Mouse (Mus musculus) spleen, postnatal 4 days (tissue): ENCODE results near the gene Gpr176.

Source experiments
- DNase-seq, 2 experiments: peaks; one replicate each; pipeline ENCODE4 v3.0.0; 2022; ENCODE audit warnings: low spot score in 2 of 2

Gene Gpr176

DNA sequence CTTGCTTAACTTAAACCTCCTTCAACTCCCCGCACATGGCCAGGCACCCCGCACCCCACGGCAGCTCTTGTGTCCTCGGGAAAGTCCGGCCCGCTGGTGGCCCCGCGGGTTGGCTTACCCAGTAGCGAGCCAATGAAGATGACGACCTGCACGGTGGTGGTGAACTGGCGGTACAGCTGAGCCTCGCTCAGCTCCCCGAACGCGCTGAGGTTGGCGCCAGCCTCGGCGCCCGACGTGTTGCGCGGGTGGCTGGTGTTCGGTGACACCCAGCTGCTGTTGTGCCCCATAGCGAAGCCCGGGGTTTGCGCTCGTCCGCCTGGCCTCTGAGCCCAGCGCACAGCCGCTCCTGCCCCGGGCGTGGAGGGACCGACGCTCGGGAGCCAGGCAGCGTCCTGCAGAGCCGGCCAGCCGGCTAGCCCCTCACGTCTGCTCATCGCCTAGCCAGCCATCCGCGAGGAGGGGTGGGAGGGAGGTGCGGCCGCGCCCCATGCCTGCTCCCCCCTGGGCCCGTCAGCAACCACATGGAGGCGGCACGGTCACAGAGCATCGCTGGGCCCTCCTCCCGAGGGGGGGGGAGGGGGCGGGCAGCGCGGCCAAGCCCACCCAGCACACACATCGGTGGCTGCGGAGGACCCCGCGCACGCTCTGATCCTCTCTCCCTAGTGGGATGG is at the start of gene Gpr176:
Gene Gpr176 (minus strand): TSS at position 519 of the 671 bp plus-strand sequence.
- peak; percentile 15 to 64 for DNase-seq

DNA sequence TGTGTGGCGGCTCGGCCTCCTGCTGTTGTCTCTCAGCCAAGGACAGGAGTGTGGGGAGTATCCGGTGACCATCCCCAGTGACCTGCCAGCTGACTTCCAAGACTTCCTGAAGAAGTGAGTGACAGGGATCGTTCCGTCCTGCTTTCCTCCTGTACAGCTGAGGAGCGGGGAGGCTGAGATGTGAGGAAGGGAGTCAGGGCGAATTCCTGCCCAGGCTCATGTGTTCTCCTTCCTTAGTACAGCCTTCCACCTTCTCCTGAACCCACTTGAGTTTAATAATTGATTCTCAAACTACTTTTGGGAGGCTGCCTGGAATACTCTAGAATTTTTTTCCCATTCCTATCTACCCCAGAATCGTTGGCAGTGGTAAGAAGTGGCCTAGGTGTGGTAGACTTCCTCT is 49.2 kb upstream of the Gpr176 start:
- DNase-seq, result no peak

DNA sequence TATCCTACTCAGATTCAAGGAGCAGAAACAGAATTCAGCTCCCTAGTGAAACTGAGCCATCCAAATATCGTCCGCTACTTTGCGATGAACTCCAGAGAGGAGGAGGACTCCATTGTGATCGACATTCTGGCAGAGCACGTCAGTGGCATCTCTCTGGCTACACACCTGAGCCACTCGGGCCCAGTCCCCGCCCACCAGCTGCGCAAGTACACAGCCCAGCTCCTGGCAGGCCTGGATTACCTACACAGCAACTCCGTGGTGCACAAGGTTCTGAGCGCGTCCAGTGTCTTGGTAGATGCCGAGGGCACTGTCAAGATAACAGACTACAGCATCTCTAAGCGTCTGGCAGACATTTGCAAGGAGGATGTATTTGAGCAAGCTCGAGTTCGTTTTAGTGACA is 48.7 kb upstream of the Gpr176 start:
- DNase-seq, result no peak

DNA sequence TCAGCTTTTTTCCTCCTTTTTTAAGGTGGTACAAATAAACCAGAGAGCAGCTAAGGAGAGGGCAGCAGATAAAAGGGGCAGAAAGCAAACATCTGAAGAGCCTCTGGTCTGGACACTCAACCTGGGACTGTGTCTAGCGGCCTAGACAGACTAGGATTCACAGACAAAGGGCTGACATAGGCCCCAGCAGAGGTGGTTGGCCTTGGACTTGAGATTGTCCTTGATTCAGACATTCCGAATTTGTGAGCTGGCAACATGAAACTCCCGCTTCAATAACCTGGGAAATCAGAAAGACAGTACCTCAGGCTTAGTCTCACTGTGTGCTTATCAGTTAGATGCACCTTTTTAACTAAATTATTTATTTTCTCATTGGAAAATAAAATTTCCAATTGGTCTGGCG is 44.9 kb upstream of the Gpr176 start:
- no peak for DNase-seq

DNA sequence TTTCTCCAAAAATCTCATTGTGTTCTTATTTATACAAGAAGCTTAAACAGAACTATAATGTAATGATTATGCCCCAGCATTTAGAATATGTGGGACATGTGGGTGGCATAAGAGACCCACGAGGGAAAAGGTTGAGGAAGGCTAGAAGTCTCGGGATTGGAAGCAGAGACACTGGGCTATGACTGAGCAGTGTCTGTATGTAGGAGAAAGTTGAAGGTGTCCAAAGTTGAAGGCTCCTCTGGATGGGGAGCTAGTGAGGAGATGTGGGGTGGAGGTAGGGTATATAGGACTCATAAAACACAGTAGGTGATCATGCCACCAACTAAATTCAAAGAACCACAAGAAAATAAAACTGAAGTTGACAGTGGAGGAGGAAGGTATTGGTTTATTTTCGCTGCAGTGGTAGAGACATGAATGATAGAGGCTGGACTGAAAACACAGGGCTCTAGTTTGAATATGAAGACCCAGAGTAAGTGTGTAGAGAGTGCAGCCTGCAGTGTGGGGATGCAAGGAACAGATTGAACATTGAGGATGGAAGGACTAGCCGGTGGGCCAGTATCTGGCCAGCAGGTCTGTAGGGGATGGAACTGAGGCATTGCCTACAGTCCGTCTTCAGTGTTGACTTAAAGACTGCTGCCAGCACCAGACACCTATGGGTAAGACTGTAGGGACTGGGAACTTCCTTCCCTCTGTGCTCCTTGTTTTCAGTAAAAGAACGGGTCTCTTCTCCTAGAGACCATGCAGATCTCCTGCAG is 42.6 kb upstream of the Gpr176 start:
- no peak for DNase-seq

DNA sequence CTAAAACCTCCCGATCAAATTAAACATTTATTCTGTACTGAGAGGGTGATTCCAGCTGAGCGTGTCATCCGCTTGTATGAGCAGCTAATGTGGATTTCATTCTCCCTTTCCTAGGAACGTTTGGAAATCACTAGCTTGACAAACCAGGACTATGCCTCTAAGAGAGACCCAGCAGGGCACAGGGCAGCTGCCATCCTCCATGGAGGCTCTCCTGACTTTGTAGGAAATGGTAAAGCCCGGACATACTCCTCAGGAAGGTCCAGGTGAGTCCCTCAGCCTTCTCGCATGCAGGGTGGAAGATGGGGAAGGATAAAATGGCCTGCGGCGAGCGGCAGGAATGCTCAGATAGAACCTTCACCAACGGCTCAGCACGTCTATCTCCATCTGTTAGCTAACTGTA is 39.6 kb upstream of the Gpr176 start:
- no peak for DNase-seq

DNA sequence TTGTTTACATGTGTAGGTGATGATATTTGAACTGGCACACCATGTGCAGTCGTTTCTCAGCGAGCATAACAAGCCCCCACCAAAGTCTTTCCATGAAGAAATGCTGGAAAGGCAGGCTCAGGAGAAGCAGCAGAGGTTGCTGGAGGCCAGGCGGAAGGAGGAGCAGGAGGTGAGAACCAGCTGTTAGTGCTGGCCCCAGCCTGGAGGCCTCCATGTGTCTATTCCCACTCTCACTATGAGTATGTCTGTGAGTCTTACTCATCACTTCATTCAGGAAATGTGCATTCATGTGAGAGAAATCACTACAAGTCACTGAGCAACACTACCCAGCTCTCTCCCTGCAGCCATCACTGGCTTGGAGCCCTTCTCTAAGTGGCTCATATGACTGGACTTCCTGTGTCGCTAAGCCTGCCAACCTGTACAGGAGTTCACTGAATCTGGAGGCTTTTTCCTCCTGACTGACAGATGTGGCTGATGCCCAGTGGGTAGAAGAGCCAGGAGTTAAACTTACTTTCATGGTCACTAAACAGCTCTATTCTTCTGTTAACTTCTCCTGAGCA is 35.2 kb upstream of the Gpr176 start:
- no peak for DNase-seq

DNA sequence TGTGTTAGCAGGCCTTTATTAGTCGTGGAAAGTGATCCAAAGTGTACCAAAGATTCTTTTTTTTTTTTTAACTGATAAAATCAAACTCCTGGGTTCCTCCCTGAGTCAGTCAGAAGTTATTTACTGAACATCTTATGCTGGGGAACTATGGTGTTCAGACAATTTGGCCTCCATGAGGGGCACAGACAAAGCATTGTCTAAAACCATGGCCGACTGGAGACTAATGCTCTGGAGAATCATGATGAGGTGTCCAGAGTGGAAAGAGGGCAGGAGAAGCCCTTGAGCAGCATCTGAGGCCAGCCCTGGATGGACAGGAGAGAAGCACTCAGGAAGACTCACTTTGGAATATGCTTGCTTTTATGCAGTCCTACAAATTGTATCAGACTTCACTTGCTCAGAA is 33.6 kb upstream of the Gpr176 start:
- no peak for DNase-seq

DNA sequence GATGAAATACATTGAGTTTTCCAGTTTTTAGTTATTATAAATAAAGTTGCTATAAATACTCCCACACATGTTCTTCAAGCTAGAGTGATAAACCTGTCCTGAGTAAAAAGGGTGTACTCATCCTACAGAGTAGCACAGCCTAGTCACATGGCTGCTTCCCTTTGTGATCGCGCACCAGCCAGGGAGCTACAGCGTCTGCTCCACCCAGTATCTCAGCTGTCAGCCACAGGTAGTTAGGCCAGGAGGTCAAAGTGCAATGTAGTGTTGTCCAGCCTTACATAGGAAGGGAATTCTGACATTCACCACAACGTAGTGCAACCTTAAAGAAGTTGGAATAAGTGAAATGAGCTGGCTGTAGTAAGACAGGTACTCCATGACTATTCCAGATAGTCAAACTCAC is 32.3 kb upstream of the Gpr176 start:
- DNase-seq, result no peak

DNA sequence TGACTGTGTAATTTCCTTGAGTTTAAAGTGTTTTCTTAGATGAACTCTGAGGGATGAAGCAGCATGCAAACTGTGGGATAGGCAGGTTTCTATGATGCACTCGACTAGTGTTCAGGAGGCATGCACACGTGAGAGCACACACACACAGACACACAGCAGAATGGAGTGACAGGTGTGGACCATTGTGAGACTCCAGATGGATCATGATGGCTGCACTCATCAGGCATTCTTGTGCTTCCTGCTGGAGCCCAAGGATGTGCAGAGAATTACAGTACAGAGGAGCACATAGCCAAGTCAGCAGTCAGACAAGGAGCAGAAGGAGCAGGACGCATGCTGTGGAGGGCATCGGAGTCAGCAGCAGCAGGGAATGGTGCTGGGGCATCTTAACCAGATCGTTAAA is 31.1 kb upstream of the Gpr176 start:
- no peak for DNase-seq

DNA sequence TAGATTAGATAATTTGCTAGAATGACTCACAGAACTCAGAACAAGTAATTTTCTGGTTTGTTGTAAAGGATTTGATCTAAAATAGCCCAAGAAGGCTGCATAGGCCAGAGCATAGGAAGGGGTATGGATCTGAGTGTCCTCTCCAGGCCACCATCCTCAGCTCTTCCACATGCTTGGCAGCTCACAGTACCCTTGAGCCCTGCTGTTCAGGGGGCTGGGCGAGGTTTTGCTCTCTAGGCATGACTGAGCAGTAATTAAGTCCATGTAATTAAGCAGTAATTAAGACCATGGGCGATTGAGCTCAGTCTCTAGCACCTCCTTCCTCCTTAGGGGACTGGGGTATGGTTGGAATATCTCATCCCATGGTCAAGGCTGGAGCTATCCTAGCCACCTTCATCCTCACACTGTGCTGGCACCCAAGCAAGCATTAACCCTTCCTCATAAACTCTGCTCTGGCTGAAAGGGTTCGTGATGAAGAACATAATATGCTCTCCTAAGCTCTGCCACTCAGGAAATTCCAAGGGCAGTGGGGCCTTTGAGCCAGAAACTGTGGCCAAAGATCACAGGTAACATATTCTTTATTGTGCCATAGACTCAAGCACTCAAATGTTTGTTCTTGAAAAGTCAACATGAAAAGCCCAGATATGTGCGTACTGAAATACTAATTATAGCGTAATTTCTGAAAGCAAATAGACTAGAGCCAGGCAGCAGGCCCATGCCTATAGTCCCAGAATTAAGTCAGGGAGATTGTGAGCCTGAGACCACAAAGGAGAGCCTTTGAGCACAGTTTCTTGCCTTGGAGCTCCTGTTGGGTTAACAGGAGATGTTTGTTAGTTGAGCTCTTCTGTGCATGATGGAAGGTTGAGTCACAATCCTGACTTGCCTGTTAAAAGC is 28.9 kb upstream of the Gpr176 start:
- peak in 1 of 2 experiments; percentile 38 for DNase-seq

DNA sequence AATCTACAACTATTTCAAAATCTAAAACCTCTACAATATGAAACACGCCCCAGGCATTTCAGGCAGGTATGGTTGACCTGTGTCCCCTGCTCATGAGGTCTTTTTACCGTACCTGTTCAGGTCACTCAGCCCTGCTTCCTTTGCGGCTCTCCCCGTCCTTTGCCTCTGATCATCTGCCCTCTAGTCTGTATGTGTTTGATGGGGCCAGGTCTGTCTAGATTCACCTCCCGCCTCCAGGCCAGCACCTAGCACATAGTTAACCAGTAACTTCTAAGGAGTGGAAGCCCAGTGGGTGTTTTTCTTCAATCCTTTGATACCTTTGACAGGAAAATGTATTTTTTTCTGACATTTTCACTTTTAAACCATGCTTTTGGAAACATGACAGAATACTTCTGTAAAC is 26.5 kb upstream of the Gpr176 start:
- no peak for DNase-seq

DNA sequence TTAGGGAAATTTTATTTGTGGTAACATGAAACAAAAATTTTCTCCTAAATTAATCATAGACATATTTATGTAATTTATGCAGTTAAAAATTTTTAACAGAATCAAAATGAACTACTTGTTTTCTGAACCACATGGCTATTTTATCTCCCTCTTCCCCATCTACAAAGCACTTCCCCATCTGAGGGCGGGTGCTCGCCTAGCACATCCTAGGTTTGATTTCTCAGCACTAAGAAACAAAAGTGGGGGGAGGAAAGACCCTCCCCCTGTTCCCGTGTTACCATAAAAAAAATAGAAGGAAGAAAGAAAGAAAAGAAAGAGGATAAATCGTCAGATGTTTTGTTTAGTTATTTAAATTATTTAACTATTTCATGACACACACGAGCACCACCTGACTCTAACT is 18.0 kb upstream of the Gpr176 start:
- no peak for DNase-seq

DNA sequence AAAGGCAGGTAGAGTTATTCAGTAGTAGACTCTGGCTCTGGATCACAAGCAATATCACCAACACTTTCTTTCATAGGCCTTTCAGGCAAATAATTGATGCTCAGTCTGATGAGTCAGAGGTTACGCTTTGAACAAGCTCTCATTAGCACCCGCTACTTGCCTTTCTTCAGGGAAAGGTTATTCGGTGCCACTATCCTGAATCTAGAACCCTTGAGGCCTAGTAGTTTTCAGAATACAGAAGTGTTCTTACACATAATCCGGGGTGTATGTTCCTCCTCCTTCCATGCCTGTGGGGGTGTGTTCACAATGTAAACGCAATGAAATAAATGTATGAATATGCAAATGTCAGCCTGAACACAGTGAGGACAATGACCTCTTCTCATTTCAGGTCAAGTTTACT is 16.9 kb upstream of the Gpr176 start:
- DNase-seq, result no peak

DNA sequence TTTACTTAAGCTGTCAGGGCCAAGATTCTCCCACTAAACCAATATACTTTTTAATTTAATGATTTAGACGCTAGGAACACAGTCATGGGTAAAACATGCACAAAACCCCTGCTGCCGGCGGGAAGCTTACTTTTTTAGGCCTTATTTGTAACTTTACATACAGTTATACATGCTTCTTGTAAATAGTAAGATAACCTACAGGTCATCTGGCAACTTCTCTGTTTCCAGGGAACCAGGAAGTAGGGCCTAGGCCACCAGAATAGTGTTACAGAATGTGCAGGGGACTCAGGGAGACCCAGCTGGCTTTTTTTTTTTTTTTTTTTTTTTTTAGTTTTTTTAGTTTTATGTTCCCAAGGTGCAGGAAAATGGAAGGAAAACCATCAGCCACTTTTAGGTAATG is 16.4 kb upstream of the Gpr176 start:
- DNase-seq, result no peak

DNA sequence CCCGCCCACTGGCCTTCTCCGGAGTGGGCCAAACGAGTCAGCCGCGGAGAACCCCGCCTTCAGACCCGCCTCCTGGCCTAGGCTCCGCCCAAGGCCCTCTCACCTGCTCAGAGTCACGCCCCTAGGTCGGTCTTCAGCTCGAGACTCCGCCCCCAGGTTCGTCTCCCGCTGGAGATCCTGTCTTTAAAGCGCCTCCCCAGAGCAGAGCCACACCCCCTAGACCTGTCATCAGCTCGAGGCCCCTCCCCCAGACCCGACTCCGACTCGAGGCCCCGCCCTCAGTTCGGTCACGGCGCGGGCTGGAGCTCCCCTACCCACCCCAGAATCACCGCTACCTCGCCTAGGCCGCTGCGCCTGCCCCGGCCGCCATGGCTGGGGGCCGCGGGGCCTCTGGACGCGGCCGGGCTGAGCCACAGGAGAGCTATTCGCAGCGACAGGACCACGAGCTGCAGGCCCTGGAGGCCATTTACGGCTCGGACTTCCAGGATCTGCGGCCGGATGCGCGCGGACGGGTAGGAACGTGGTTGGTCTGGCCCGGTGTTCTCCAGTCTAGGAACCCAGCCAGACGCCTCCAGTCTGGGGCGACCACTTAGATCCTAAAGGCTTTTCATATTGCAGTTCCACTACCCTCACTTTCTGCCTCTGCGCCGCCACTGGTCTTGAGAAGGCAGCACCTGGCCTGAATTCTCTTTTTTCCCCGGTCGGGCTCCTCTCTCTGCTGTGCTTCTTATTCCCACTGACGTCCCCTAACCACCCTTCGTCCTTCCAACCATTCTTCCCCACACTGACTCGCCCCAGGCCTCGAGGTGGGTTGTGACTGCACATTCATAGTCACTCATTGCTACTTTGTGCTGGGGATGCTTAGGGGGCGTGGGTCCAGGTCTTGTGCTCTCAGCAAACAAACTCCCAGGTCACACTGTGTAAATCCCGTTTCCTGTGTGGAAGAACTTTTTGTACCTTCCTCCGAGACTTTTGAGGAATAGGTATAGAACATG is 15.4 kb upstream of the Gpr176 start, which contains the start of gene Eif2ak4:
Gene Eif2ak4 (plus strand): TSS at position 278 of the 995 bp plus-strand sequence.
- DNase-seq, result peak; percentile 98 to 99

DNA sequence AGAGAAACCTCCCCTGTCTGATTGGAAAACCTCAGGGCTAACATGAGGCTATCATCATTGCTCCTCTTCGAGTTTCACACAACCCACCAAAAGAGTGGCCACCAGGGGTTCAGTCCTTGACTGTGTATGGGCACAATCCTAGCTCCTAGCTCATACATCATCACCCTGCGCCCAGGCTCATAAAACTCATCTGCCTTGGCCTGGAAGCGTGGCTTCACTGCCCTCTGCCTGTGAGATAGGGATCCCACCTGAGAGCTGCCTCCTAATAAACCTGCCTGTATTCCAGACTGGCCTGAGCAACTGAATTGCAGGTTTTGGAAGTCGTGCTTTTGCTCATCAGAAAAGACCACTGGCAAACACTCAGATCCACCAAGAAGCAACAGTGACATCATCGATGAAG is 10.2 kb upstream of the Gpr176 start:
- no peak for DNase-seq

DNA sequence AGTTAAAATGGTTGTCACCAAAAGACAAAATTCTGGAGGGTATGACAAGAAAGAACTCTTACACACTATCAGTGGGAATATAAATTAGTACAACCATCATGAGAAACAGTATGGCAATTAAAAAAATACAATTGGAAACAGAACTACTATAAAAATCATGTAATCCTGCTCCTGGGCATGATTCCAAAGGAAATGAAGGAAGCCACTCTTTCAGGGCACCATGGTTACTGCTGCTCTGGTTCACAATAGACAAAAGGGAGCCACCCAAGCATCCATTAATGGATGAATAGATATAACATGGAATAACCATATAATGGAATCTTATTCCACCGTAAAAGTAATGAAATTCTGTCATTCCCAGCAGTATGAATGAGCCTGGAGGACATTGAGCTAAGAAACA is 6.5 kb upstream of the Gpr176 start:
- DNase-seq, result no peak

DNA sequence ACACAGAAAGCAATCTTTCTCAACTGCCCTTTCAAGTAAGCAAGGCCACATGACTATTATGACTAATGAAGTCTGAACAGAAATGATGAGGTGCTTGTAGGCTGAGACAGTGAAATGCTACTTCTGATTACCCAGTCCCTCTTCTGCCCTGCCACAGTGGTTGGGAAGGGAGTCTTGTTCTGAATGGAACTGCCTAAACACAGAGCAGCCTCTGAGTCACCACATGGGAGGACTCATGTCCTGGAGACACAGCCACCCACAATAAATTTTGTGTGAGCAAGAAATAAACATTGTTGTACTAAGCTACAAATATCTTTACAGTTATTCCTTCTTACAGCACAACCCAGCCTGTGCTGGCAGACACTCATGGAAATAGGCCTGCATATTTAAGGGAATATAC is 2.7 kb upstream of the Gpr176 start:
- no peak for DNase-seq

DNA sequence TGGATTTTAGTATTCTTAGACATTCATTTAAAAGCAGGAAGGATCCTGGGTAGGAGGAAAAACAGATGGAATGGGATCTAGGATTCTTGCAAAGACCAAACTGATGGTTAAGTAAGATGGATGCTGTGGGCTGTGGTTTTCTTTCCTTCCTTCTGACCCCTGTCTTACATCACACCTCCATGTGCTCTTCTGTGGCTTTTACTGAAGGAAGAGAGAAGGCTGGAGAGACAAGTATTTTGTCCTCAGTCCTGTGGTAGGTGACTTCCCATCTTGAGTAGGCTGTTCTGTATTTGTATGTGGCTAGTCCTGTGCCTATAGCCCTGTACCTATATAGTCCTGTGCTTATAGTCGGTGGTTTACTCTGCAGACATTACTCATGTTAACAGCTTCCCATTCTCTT is 2.3 kb upstream of the Gpr176 start:
- DNase-seq, result no peak
